Mouse (Mus musculus) neural tube, embryonic 11.5 days (tissue): ENCODE measurements around the gene Acap1. TPM values are rescaled to one million over a fixed set of nuclear protein-coding genes. Genes with fewer than 3 reads are reported as not detected.

Experiments
- ATAC-seq: fragments of 200-750 bp; cut with Nextera tagmentation; 2 replicates; pipeline ENCODE4 v1.8.0; 2017; ENCODE audit warnings: moderate number of reproducible peaks, mild to moderate bottlenecking, moderate TSS enrichment, moderate library complexity; ENCODE audit not compliant: insufficient read depth, low FRiP score, low TSS enrichment
- DNase-seq: peaks from one replicate; pipeline ENCODE4 v3.0.0-alpha.2; 2015; ENCODE audit warnings: low spot score
- H3K27ac ChIP-seq: fragments of 300-500 bp; sonication (generic); 2 replicates; pipeline ENCODE4 v1.5.1; 2014; ENCODE audit warnings: low read depth, mild to moderate bottlenecking, low read length
- H3K27me3 ChIP-seq: fragments of 300-500 bp; sonication (generic); 2 replicates; pipeline ENCODE4 v1.6.1; 2014; ENCODE audit warnings: mild to moderate bottlenecking, low read length, mixed read lengths; ENCODE audit not compliant: control insufficient read depth, insufficient read depth
- H3K36me3 ChIP-seq: fragments of 300-500 bp; sonication (generic); 2 replicates; pipeline ENCODE4 v1.6.1; 2014; ENCODE audit warnings: mild to moderate bottlenecking, low read length, moderate library complexity, mixed read lengths; ENCODE audit not compliant: control insufficient read depth, insufficient read depth
- H3K4me1 ChIP-seq: fragments of 300-500 bp; sonication (generic); 2 replicates; pipeline ENCODE4 v1.6.1; 2014; ENCODE audit warnings: low read length, mixed read lengths; ENCODE audit not compliant: control insufficient read depth, insufficient read depth
- H3K4me2 ChIP-seq: fragments of 300-500 bp; sonication (generic); 2 replicates; pipeline ENCODE4 v1.6.1; 2014; ENCODE audit warnings: low read depth, mild to moderate bottlenecking, moderate library complexity
- H3K4me3 ChIP-seq: fragments of 300-500 bp; sonication (generic); 2 replicates; pipeline ENCODE4 v1.5.1; 2014; ENCODE audit warnings: low read depth, low read length
- H3K9ac ChIP-seq: fragments of 300-500 bp; sonication (generic); 2 replicates; pipeline ENCODE4 v1.6.1; 2014; ENCODE audit warnings: mild to moderate bottlenecking, low read length
- H3K9me3 ChIP-seq: fragments of 300-500 bp; sonication (generic); 2 replicates; pipeline ENCODE4 v1.6.1; 2016; ENCODE audit warnings: low read length; ENCODE audit not compliant: control insufficient read depth
- WGBS: fragments of 180-500 bp; shearing (Covaris S2); extraction: QIAGEN DNeasy Blood & Tissue Kit; methylation state at CpG from one replicate; pipeline ENCODE4 v1.1.7; 2014; 5-methylcytosine and 5-hydroxymethylcytosine counted together
- polyA plus RNA-seq: library from polyadenylated mRNA; unstranded; fragments of >200 nt; fragmentation: Nextera tagmentation; extraction: Ambion mirVana; gene quantifications from 2 replicates; pipeline ENCODE4 v1.2.1, GENCODE M21; 2014

The Acap1 gene
- polyA plus RNA-seq, 1 experiment from 2014 or later: 0.53 TPM

DNA sequence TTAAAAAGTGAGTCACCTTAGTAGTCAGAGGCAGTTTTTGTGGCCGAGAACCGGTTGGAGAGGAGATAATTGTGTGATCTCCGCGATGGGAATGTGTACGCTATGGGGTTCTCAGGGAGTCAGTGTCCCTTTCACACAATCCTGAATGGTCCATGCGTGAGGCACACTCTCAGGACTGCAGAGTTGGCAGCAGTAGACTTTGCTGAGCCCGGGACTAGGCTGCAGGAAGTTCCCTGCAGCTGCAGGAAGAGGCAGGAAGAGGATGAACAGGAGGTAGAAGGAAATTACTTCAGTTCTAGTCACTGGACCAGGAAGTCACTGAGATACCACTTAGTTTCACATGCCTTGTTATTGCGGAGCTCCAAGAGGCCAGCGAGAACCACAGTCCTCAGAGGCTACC, 46.2 kb downstream of the Acap1 start:
- H3K36me3 ChIP-seq: peaks cover 7% of the 10 kb centered on the region
- ATAC-seq (no peak), DNase-seq (no peak)
- H3K4me1 ChIP-seq: peaks cover 19% of the 10 kb centered on the region
- no peak overlapping the region for H3K4me2 ChIP-seq
- H3K4me3 ChIP-seq: no peak overlapping the region
- no peak overlapping the region for H3K27ac ChIP-seq
- H3K27me3 ChIP-seq: no peaks in the 10 kb centered on the region
- no peaks in the 10 kb centered on the region for H3K9me3 ChIP-seq
- 92% methylated on average over 9 of the region's 9 CpGs for WGBS
- no peak overlapping the region for H3K9ac ChIP-seq

DNA sequence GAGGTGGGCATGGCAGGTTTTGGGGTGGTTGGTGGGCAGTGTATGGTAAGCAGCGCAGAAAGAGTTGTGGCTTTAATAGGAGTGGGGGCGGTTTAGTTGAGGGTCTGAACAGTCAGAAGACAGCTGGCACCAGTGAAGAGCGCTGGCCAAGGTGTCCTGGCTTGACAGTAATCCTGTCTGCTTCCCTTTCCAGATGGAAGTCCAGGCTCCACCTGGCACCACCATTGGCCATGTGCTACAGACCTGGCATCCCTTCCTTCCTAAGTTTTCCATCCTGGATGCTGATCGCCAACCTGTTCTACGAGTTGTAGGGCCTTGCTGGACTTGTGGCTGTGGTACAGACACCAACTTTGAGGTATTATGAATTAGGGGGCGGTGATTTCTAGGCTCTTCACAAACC, 47.3 kb downstream of the Acap1 start:
- Histone ChIP-seq H3K9ac (no peak overlapping the region), H3K27me3 (no peaks in the 10 kb centered on the region), H3K4me2 (peak overlapping the region; percentile 90), H3K36me3 (peaks cover 7% of the 10 kb centered on the region), H3K27ac (no peak overlapping the region), H3K4me3 (no peak overlapping the region; the same call in 1 of the 2 replicates), H3K9me3 (no peaks in the 10 kb centered on the region), H3K4me1 (peaks cover 19% of the 10 kb centered on the region)
- 96% methylated on average over 6 of the region's 6 CpGs for WGBS
- DNase-seq (no peak), ATAC-seq (no peak)

DNA sequence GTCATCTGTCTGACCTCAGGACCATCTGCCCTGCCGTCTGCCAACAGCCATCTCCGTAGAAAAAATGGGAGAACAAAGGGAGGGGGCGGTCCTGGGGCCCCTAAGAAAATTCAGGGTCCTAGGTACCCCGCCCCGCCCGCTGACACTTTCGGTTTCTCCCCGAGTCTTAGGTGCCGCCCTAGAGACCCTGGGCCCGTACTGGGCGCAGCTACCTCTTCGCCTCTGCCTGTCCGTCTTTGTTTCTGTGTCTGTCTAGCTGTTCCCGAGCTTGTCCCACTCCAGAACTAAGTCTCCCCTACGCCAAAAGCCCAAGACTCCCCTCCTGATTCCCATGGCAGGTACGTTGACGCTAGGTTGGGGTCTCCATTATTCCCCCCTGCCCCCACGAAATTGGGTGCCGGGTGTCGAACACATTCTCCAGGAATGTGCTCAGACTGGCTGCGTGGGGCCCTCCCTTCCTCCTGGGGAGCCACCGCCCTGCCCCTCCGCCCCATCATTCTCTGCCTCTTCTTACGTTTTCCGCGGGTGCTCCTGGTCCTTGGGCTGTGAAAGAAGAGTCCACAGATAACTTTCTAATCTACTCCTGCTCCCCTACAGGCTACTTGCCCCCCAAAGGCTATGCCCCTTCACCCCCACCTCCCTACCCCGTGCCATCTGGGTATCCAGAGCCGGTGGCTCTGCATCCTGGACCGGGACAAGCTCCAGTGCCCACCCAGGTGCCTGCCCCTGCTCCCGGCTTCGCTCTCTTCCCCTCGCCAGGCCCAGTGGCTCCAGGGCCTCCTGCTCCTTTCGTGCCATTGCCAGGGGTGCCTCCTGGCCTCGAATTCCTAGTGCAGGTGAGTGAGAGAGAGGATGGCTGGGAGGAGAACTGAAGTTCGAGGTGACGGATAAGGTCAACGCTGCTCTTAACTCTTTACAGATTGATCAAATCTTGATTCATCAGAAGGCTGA, 48.3 kb downstream of the Acap1 start:
- Histone ChIP-seq H3K27ac (peak overlapping the region; percentile 97), H3K27me3 (no peaks in the 10 kb centered on the region), H3K36me3 (peaks cover 7% of the 10 kb centered on the region), H3K4me1 (peaks cover 19% of the 10 kb centered on the region), H3K9ac (peak overlapping the region; percentile 93), H3K9me3 (no peaks in the 10 kb centered on the region), H3K4me2 (peak overlapping the region; percentile 90), H3K4me3 (peak overlapping the region; percentile 78)
- peak; percentile 51; the same call in 1 of the 2 replicates for ATAC-seq
- 13% methylated on average over 37 of the region's 37 CpGs for WGBS
- no peak for DNase-seq

DNA sequence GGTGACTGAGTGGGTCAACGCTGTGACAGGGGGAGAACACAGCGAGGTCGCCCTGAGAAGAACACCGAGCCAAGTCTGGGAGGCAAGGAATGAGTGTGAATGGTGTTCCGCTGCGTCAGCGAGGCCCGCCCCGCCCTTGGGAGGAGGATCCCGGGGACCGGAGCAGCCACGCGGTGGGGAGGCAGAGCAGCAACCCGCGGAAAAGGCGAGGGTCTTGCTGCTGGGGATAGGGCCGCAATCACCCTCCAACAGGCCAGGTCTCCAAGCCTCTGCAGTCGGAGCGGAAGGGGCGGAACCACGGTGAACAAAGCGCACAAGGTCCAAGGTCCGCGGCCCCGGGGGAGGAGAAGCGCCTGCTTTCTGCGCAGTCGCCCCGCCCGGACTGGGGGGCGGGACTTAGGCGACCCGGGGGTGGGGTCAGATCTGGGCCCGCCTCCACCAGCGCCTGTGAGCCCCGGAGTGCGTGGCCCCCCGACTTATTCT, 49.1 kb downstream of the Acap1 start, which contains the start of gene Plscr3:
Gene Plscr3 (plus strand): TSS at position 179 of the 483 bp plus-strand sequence.
- DNase-seq (peak; percentile 96), ATAC-seq (peak; percentile 88)
- Histone ChIP-seq H3K9ac (peak within 1 kb of the TSS; percentile 93), H3K27me3 (no peaks in the 10 kb centered on the region), H3K4me2 (peak within 1 kb of the TSS; percentile 90), H3K4me3 (peak within 1 kb of the TSS; percentile 78), H3K4me1 (peaks cover 19% of the 10 kb centered on the region), H3K9me3 (no peaks in the 10 kb centered on the region), H3K36me3 (peaks cover 5% of the 10 kb centered on the region), H3K27ac (peak within 1 kb of the TSS; percentile 97)
- WGBS: under 1% methylated on average over 38 of the region's 38 CpGs

DNA sequence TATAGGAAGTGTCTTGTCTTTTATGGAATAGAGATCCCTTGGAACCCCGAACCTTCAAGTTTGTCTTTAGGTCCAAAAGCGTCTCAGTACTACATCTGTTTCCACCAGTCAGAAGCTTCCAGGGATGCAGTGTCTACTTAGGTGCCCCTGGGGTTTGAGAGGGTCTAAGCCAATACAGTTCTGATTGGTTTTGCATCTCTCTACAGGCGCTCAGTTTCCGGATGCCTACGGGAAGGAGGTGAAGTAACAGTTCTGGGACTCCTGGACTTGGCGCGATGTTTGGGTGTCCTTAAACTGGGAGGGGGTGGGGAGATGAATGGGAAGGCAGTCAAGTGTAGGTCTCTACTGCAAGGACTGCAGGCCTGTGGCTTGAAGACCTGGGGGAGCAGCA, 56.6 kb downstream of the Acap1 start:
- ATAC-seq: no peak

DNA sequence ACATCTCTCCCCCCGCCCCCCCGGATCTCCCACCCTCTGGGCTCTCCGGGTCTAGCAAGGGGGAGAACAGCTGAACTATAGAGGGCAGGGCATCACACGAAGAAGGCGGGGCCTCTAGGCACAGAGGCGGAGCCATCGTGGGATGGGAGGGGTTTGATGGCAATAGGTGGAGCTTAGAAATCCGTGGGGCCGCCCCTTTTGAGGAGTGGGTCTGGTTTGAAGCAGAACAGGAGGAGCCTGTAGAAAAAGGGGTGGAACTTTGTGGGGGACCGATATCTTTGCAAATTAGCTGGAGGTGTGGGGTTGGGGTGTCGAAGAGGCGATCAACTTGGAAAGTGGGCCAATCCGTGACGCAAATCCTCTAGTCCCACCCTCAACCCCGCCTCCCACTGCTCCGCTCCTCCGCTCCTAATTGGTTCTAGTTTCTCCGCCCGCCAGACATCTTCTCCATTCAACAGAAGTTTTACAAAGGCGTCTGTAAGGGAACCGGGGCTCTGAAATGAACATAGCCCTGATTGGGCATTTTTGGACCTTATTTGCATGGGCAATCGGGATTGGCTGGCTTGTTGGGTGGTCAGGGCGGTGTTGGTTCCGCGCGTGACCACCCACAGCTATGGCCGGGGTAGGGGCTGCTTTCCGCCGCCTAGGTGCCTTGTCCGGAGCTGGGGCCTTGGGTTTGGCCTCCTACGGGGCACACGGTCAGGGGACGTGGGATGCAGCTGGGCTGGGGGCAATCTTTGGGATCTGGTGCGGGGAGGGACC, 57.2 kb downstream of the Acap1 start, which contains the start of gene Tmem256:
Gene Tmem256 (plus strand): TSS at position 563 of the 762 bp plus-strand sequence.
- Histone ChIP-seq H3K9ac (peak within 1 kb of the TSS; percentile 79), H3K4me2 (peak within 1 kb of the TSS; percentile 95), H3K36me3 (peaks cover 2% of the 10 kb centered on the region; the same call in 1 of the 2 replicates), H3K4me1 (peaks cover 26% of the 10 kb centered on the region), H3K27ac (peak within 1 kb of the TSS; percentile 80), H3K9me3 (no peaks in the 10 kb centered on the region), H3K4me3 (peak within 1 kb of the TSS; percentile 72), H3K27me3 (peaks cover 5% of the 10 kb centered on the region; the same call in 1 of the 2 replicates)
- ATAC-seq: peak; percentile 87
- under 1% methylated on average over 34 of the region's 34 CpGs for WGBS
- peak; percentile 97 for DNase-seq

More for the DNA sequence above, 56.6 kb downstream of the Acap1 start:
- H3K27ac ChIP-seq: peak overlapping the region; percentile 58
- H3K27me3 ChIP-seq: peaks cover 3% of the 10 kb centered on the region; the same call in 1 of the 2 replicates
- no peak for DNase-seq
- no peaks in the 10 kb centered on the region for H3K9me3 ChIP-seq
- peak overlapping the region; percentile 52 for H3K9ac ChIP-seq
- H3K4me1 ChIP-seq: peaks cover 24% of the 10 kb centered on the region
- WGBS: 2% methylated on average over 7 of the region's 7 CpGs
- peaks cover 2% of the 10 kb centered on the region; the same call in 1 of the 2 replicates for H3K36me3 ChIP-seq
- peak overlapping the region; percentile 95 for H3K4me2 ChIP-seq
- peak overlapping the region; percentile 72 for H3K4me3 ChIP-seq

DNA sequence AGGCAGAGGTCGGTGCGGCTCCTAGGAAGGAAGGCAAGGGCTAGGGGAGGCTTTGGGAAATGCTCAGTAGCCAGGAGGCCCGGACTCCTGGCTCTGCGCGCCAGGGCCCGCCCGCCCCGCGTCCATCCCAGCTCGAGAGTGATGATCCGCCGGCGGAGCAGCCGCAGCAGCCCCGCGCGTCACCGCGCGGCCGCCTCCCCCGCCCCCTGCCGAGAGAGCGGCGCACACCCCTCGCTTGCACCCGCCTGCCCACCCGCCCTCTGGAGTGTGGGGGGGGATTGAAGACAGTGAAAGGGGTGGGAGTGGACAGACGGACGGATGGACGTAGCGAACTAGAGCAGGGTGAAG, 57.8 kb downstream of the Acap1 start, which contains the start of gene Nlgn2:
Gene Nlgn2 (minus strand): TSS at position 181 of the 348 bp plus-strand sequence.
- H3K4me3 ChIP-seq: peak within 1 kb of the TSS; percentile 72
- peak within 1 kb of the TSS; percentile 95 for H3K4me2 ChIP-seq
- ATAC-seq (no peak), DNase-seq (no peak)
- H3K9me3 ChIP-seq: no peaks in the 10 kb centered on the region
- H3K9ac ChIP-seq: peak within 1 kb of the TSS; percentile 79
- H3K27ac ChIP-seq: peak within 1 kb of the TSS; percentile 80
- peaks cover 2% of the 10 kb centered on the region; the same call in 1 of the 2 replicates for H3K36me3 ChIP-seq
- peaks cover 26% of the 10 kb centered on the region for H3K4me1 ChIP-seq
- H3K27me3 ChIP-seq: peaks cover 5% of the 10 kb centered on the region; the same call in 1 of the 2 replicates
- 0% methylated on average over 18 of the region's 32 CpGs for WGBS
